Mouse (Mus musculus) lung, adult 2 months (tissue): ENCODE data around the gene Zfp658.

ENCODE experiments used
- CTCF ChIP-seq: fragments of 200-500 bp; IDR thresholded peaks from 2 replicates; pipeline ENCODE4 v1.5.1; 2011; ENCODE audit warnings: mild to moderate bottlenecking, low read length, control low read depth; ENCODE audit not compliant: insufficient read depth
- POLR2A ChIP-seq: fragments of 200-500 bp; IDR thresholded peaks from 2 replicates; pipeline ENCODE4 v1.6.1; 2011; ENCODE audit warnings: low read depth, mild to moderate bottlenecking, control low read depth, low read length, borderline replicate concordance; ENCODE audit errors: extremely low read depth

DNA sequence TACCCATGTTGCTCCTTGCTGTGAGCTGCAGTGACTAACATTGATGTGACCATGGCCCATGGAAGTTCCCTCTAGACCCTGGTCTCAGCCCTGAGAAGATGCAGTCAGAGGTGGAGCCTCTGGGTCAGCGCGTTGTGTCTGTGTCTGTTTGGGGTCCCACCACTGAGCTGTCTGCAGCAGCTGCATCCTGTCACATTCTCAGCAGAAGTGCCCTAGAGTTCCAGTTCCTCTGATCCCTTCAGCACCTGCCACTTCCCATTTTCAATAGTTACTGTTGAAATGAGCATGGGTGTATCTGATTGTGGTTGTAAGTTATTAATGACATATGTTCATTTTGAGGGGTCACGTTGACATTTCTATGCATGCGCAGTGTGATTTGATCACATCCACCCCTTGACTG is 8.9 kb upstream of the Zfp658 start:
- TF ChIP-seq CTCF (no peak), POLR2A (no peak)
